Mouse (Mus musculus): Measurements from ENCODE around the gene Gm17018. TPM values are rescaled to one million over a fixed set of nuclear protein-coding genes. Genes with fewer than 3 reads are reported as not detected.

The Gm17018 gene
- total and polyA plus RNA-seq, 2 experiments from 2014 or later = 31.0 to 33.1 TPM

DNA sequence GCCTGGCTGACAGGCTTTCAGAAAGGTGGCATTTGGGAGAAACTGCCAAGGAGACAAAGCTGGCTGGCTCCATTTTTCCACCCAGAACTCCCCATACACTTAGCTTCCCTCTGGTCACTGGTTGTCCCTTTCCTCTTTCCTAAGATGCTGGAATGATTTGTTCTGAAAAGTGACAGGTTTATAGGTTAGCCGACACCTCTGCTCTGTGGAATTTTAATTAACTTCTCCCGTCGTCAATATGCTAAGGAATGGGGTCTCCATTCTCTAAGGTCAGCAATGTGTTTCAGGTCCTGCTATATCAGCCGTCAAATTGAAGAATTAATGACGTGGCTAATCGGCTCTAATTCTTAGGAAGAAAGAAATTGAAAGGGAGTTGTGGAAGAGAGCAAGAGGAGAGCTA is 68.2 kb downstream of the Gm17018 start:
- no peak for DNase-seq (ENCODE audit: low spot score)
- 84% methylated on average over 6 of the region's 6 CpGs for WGBS
- H3K4me2 ChIP-seq (ENCODE audit: low read depth, low read length) = no peak overlapping the region
- no peak for ATAC-seq (ENCODE audit: insufficient read depth, low read depth)
- H3K36me3 ChIP-seq (replicated peaks; ENCODE audit: control insufficient read depth, insufficient read depth, low read length) = peaks cover 41% of the 10 kb centered on the region
- H3K9ac ChIP-seq (replicated peaks; ENCODE audit: low read depth, low read length) = no peak overlapping the region
- no peaks in the 10 kb centered on the region for H3K9me3 ChIP-seq (replicated peaks; ENCODE audit: control insufficient read depth, low read length)
- no peak overlapping the region for H3K4me3 ChIP-seq (ENCODE audit: low read depth, low read length)
- no peak overlapping the region for H3K27ac ChIP-seq (ENCODE audit: low read depth)
- TF ChIP-seq EP300 (IDR thresholded peaks at IDR 0.05; ENCODE audit: low read depth) (no peak), CTCF (IDR thresholded peaks at IDR 0.05; ENCODE audit: low read depth) (no peak)
- H3K27me3 ChIP-seq (ENCODE audit: control insufficient read depth, insufficient read depth, low read length) = no peaks in the 10 kb centered on the region
- H3K4me1 ChIP-seq (ENCODE audit: control insufficient read depth, insufficient read depth) = peaks cover 9% of the 10 kb centered on the region

- Histone ChIP-seq H3K4me3 (ENCODE audit: low read depth, low read length) (no peak overlapping the region), H3K9me3 (replicated peaks; ENCODE audit: control insufficient read depth, low read length) (no peaks in the 10 kb centered on the region), H3K36me3 (replicated peaks; ENCODE audit: control insufficient read depth, insufficient read depth, low read length) (peaks cover 46% of the 10 kb centered on the region), H3K27me3 (ENCODE audit: control insufficient read depth, insufficient read depth, low read length) (no peaks in the 10 kb centered on the region), H3K4me1 (ENCODE audit: control insufficient read depth, insufficient read depth) (peaks cover 9% of the 10 kb centered on the region), H3K4me2 (ENCODE audit: low read depth, low read length) (no peak overlapping the region), H3K27ac (ENCODE audit: low read depth) (no peak overlapping the region), H3K9ac (replicated peaks; ENCODE audit: low read depth, low read length) (no peak overlapping the region)
- WGBS = 97% methylated on average over 3 of the region's 3 CpGs
- no peak for ATAC-seq (ENCODE audit: insufficient read depth, low read depth)
- TF ChIP-seq CTCF (IDR thresholded peaks at IDR 0.05; ENCODE audit: low read depth) (no peak), EP300 (IDR thresholded peaks at IDR 0.05; ENCODE audit: low read depth) (no peak)
- DNase-seq (ENCODE audit: low spot score) = no peak
Observed at GRCm38 (mm10) chr19:45629219-45629618, 68.8 kb downstream of the Gm17018 start.

Other genes with a start within 250 kb of the Gm17018 start
- 21.1 and 28.5 TPM in 2 replicates for gene Btrc, start 196.9 kb upstream of the Gm17018 start, total RNA-seq (2014; rRNA removed; ENCODE audit: low replicate concordance)
- 21.9 and 24.9 TPM in 2 replicates for gene Btrc, start 196.9 kb upstream of the Gm17018 start, polyA plus RNA-seq (2015; fragmentation: Nextera tagmentation; extraction: Ambion mirVana)
- gene Poll, start 84 bp upstream of the Gm17018 start, total RNA-seq (2014; rRNA removed; ENCODE audit: low replicate concordance) = 12.7 and 16.1 TPM in 2 replicates
- 9.3 and 11.0 TPM in 2 replicates for gene Poll, start 84 bp upstream of the Gm17018 start, polyA plus RNA-seq (2015; fragmentation: Nextera tagmentation; extraction: Ambion mirVana)
- 43.7 and 53.1 TPM in 2 replicates for gene Fbxw4, start 99.7 kb downstream of the Gm17018 start, total RNA-seq (2014; rRNA removed; ENCODE audit: low replicate concordance)
- gene Fbxw4, start 99.7 kb downstream of the Gm17018 start, polyA plus RNA-seq (2015; fragmentation: Nextera tagmentation; extraction: Ambion mirVana) = 3.0 and 3.6 TPM in 2 replicates
- not detected in 2 replicates for gene Fgf8, start 182.3 kb downstream of the Gm17018 start, total RNA-seq (2014; rRNA removed; ENCODE audit: low replicate concordance)
- not detected in 2 replicates for gene Fgf8, start 182.3 kb downstream of the Gm17018 start, polyA plus RNA-seq (2015; fragmentation: Nextera tagmentation; extraction: Ambion mirVana)
- 38.2 and 43.3 TPM in 2 replicates for gene Npm3, start 189.0 kb downstream of the Gm17018 start, total RNA-seq (2014; rRNA removed; ENCODE audit: low replicate concordance)
- 7.6 TPM in 2 replicates for gene Npm3, start 189.0 kb downstream of the Gm17018 start, polyA plus RNA-seq (2015; fragmentation: Nextera tagmentation; extraction: Ambion mirVana)
- gene Mgea5, start 223.2 kb downstream of the Gm17018 start, total RNA-seq (2014; rRNA removed; ENCODE audit: low replicate concordance) = 75.8 and 84.5 TPM in 2 replicates
- 19.9 and 21.1 TPM in 2 replicates for gene Mgea5, start 223.2 kb downstream of the Gm17018 start, polyA plus RNA-seq (2015; fragmentation: Nextera tagmentation; extraction: Ambion mirVana)